Mouse (Mus musculus) ES-E14 (cell line): ENCODE data around the gene Add2. TPM values are rescaled to one million over a fixed set of nuclear protein-coding genes. Genes with fewer than 3 reads are reported as not detected.

Source experiments
- DNase-seq: peaks from one replicate; pipeline ENCODE4 v3.0.0-alpha.2; 2013; ENCODE audit warnings: low read depth, low spot score
- H3K27ac ChIP-seq: 2 replicates; pipeline ENCODE4 v1.5.1; 2012; ENCODE audit warnings: low read depth, mild to moderate bottlenecking, low read length, moderate library complexity, mixed read lengths; ENCODE audit not compliant: poor library complexity, insufficient read depth, severe bottlenecking
- H3K36me3 ChIP-seq: 2 replicates; pipeline ENCODE4 v1.6.1; 2012; ENCODE audit warnings: mild to moderate bottlenecking, low read length, moderate library complexity, mixed read lengths; ENCODE audit not compliant: control insufficient read depth, poor library complexity, insufficient read depth, severe bottlenecking
- H3K4me1 ChIP-seq, 2 experiments: fragments of 150-350 bp in 1 of 2; sonication (generic) in 1 of 2; 2 replicates each; pipeline ENCODE4 v1.6.1; 2012; ENCODE audit warnings: low read length in 2 of 2, mild to moderate bottlenecking in 1 of 2, mixed read lengths in 1 of 2; ENCODE audit not compliant: control insufficient read depth in 2 of 2, insufficient read depth in 2 of 2, poor library complexity in 1 of 2
- H3K4me3 ChIP-seq, 2 experiments: fragments of 150-350 bp in 1 of 2; sonication (generic) in 1 of 2; 2 replicates each; pipeline ENCODE4 v1.5.1; 2012; ENCODE audit warnings: low read length in 2 of 2, low read depth in 1 of 2, mild to moderate bottlenecking in 1 of 2, mixed read lengths in 1 of 2; ENCODE audit not compliant: insufficient read depth in 1 of 2, poor library complexity in 1 of 2, severe bottlenecking in 1 of 2
- H3K9ac ChIP-seq: 2 replicates; pipeline ENCODE4 v1.6.1; 2012; ENCODE audit warnings: low read depth, mild to moderate bottlenecking, low read length, mixed read lengths; ENCODE audit not compliant: poor library complexity, insufficient read depth, severe bottlenecking
- H3K9me3 ChIP-seq: fragments of 150-350 bp; sonication (generic); 2 replicates; pipeline ENCODE4 v1.6.1; 2012; ENCODE audit warnings: low read depth, mild to moderate bottlenecking, low read length; ENCODE audit not compliant: control insufficient read depth, insufficient read depth
- CHD2 ChIP-seq: IDR thresholded peaks from 2 replicates; pipeline ENCODE4 v1.6.1; 2014; ENCODE audit warnings: mild to moderate bottlenecking, low read depth, low read length, inconsistent platforms
- HCFC1 ChIP-seq: IDR thresholded peaks from 2 replicates; pipeline ENCODE4 v1.6.1; 2012; ENCODE audit warnings: low read length, inconsistent platforms, borderline replicate concordance; ENCODE audit not compliant: insufficient read depth
- MAFK ChIP-seq: IDR thresholded peaks from 2 replicates; pipeline ENCODE4 v1.6.1; 2014; ENCODE audit warnings: mild to moderate bottlenecking, low read depth, low read length, inconsistent platforms; ENCODE audit not compliant: insufficient read depth
- ZC3H11A ChIP-seq: IDR thresholded peaks from 2 replicates; pipeline ENCODE4 v1.6.1; 2012; ENCODE audit warnings: low read depth, mild to moderate bottlenecking, inconsistent platforms, low read length, borderline replicate concordance
- ZNF384 ChIP-seq: IDR thresholded peaks from 2 replicates; pipeline ENCODE4 v1.6.1; 2012; ENCODE audit warnings: low read depth, low read length, inconsistent platforms
- in situ Hi-C, 2 experiments: fragments of 600-800 bp; cut with MboI; formaldehyde crosslinking; loops; one replicate each; pipeline ENCODE4 v1.15.1; 2025; ENCODE audit warnings: low sequenced_read_pairs in 2 of 2, inconsistent platforms in 1 of 2; ENCODE audit not compliant: unreplicated experiment in 2 of 2
- total RNA-seq: library from RNA; depleted of rRNA; stranded (reverse); fragments of 300-350 nt; gene quantifications from 2 replicates; pipeline ENCODE4 v1.2.3, GENCODE M21; 2012

Add2 gene
- total RNA-seq, 1 experiment, result 2.5 TPM

GRCm38 (mm10) chr6:86149001-86149400 is 120.5 kb downstream of the Add2 start:
- no peak for DNase-seq
- H3K9ac ChIP-seq, result no peak overlapping the region
- no peaks in the 10 kb centered on the region for H3K9me3 ChIP-seq
- no peak overlapping the region for H3K4me3 ChIP-seq
- H3K27ac ChIP-seq, result no peak overlapping the region
- TF ChIP-seq MAFK, result no peak
- no peaks in the 10 kb centered on the region for H3K4me1 ChIP-seq
- no peaks in the 10 kb centered on the region for H3K36me3 ChIP-seq
- in situ Hi-C loops, result loop anchor here in 1 of 2 experiments (25.0 kb wide), 1 partner anchor 213 kb away; the partner anchor contains the start of genes Fam136a and Snrpg

DNA sequence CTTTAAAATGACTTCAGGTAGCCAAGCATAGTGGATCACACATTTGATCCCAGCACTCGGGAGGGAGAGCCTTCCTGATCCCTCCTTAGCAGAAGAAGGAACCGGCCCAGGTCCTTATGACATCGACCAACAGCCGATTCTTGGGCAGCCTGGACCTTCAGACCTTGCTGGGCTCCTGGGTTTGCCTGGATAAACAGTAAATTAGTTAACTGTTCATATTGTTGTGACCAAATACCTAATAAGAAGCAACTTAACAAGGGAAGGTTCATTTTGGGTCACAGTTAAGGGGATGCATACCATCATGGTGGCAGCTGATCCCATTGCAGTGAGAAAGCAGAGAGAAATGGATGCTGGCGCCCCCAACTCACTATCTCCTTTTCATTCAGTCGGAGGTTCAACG is 124.2 kb downstream of the Add2 start:
- no peak for DNase-seq
- H3K36me3 ChIP-seq, result no peaks in the 10 kb centered on the region
- H3K9ac ChIP-seq, result no peak overlapping the region
- no peaks in the 10 kb centered on the region for H3K4me1 ChIP-seq
- no peak for TF ChIP-seq ZC3H11A
- H3K9me3 ChIP-seq, result no peaks in the 10 kb centered on the region
- H3K27ac ChIP-seq, result no peak overlapping the region
- in situ Hi-C loops, result no loop called here
- H3K4me3 ChIP-seq, result no peak overlapping the region

GRCm38 (mm10) chr6:86153436-86153990 is 125.0 kb downstream of the Add2 start:
- H3K4me3 ChIP-seq, result no peak overlapping the region
- in situ Hi-C loops, result no loop called here
- no peaks in the 10 kb centered on the region for H3K9me3 ChIP-seq
- H3K36me3 ChIP-seq, result no peaks in the 10 kb centered on the region
- no peak for DNase-seq
- no peak overlapping the region for H3K27ac ChIP-seq
- no peaks in the 10 kb centered on the region for H3K4me1 ChIP-seq
- TF ChIP-seq MAFK, result no peak
- no peak overlapping the region for H3K9ac ChIP-seq

GRCm38 (mm10) chr6:86154006-86154405 is 125.5 kb downstream of the Add2 start:
- TF ChIP-seq CHD2, result no peak
- no peak for TF ChIP-seq MAFK
- TF ChIP-seq ZC3H11A, result no peak
- no peak for TF ChIP-seq HCFC1
- no peak for TF ChIP-seq ZNF384
- no peak for DNase-seq
- H3K36me3 ChIP-seq, result no peaks in the 10 kb centered on the region

DNA sequence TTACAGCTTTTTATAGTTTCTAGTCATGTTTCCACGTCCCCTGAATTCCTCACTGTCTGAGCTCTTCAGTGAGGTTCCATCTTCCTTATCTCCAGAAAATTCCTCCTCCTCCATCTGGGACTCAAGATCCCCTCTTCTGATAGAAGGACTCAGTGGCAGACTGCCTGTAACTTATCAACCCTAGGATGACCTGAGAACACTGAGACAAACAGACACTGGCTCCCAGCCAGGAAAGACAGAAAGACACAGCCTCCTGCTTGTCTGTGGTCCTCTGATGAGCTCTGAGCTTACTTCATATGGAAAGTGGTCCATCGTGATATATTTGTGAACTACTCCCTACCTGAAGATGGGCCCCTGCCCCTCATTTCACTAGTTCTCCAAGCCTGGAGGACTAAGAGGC is 126.0 kb downstream of the Add2 start:
- no peaks in the 10 kb centered on the region for H3K36me3 ChIP-seq
- no peak overlapping the region for H3K4me3 ChIP-seq
- TF ChIP-seq CHD2, result no peak
- no peak for TF ChIP-seq HCFC1
- no peaks in the 10 kb centered on the region for H3K4me1 ChIP-seq
- DNase-seq, result no peak
- no peaks in the 10 kb centered on the region for H3K9me3 ChIP-seq
- no peak overlapping the region for H3K9ac ChIP-seq
- in situ Hi-C loops, result no loop called here
- no peak overlapping the region for H3K27ac ChIP-seq

More at GRCm38 (mm10) chr6:86154006-86154405, 125.5 kb downstream of the Add2 start:
- Histone ChIP-seq H3K4me3 (no peak overlapping the region), H3K27ac (no peak overlapping the region), H3K9me3 (no peaks in the 10 kb centered on the region), H3K4me1 (no peaks in the 10 kb centered on the region), H3K9ac (no peak overlapping the region)
- in situ Hi-C loops, result no loop called here
